Mouse (Mus musculus): ENCODE data around the gene Fam19a5.

GRCm38 (mm10) chr15:87678711-87679110 is 134.6 kb downstream of the Fam19a5 start:
- TF ChIP-seq CTCF (IDR thresholded peaks at IDR 0.05; ENCODE audit: low read depth): no peak
- TF ChIP-seq EP300 (IDR thresholded peaks at IDR 0.05; ENCODE audit: low read depth): no peak
